ENCODE assay signal across 8 mouse cellular contexts in the genomic region with DNA sequence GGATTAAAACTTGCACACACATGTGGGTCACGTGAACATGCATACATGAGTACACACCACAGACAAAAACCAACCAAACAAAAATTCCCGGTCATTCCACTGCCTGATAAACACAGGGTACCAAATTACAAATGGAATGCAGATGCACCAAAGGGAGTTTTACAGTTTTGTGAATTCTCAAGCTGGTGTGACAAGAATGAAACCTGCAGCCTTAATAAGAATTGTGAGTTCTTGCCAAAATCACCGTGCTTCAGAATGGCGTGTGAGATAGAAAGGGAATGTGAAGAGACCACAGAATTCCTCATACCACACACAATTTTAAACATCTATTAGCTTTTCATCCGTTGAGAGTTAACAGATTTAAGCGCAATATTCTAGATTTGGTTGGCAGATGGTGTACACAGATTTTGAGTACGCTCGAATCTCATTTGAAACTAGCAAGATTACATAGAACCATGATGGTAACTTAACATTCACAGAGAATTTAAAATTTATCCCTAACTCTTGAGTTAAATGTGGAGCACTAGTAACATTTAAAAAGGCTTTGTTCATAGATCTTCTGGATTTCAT. TPM values are rescaled to one million over a fixed set of nuclear protein-coding genes. Genes with fewer than 3 reads are reported as not detected.
DNase-seq lines count a peak whose midpoint lies in the region; ATAC-seq and TF ChIP-seq lines count a peak whose summit lies in the region.

No protein-coding gene starts in this region.

- no peak for ATAC-seq in heart, embryonic 13.5 days (ENCODE audit: extremely low read depth, insufficient number of reproducible peaks, low FRiP score, low TSS enrichment)
- no peak for ATAC-seq in forebrain, embryonic 13.5 days
- ATAC-seq in liver, embryonic 14.5 days (ENCODE audit: insufficient read depth) = no peak
- ATAC-seq in monocyte, adult 5-6 weeks (replicated peaks; ENCODE audit: insufficient number of reproducible peaks, low FRiP score, low TSS enrichment, poor library complexity, severe bottlenecking) = no peak

- peak overlapping the region; percentile 68 for H3K4me2 ChIP-seq in heart, embryonic 13.5 days
- peak overlapping the region; percentile 90 for H3K4me2 ChIP-seq in forebrain, embryonic 13.5 days
- peak overlapping the region; percentile 92 for H3K4me2 ChIP-seq in liver, embryonic 14.5 days (ENCODE audit: low read depth)

- DNase-seq in heart, postnatal 25 days (ENCODE audit: low spot score) = no peak
- DNase-seq in ES-E14 (ENCODE audit: low read depth, low spot score) = no peak
- DNase-seq in liver, embryonic 14.5 days (ENCODE audit: low read depth in 3 of 3, low spot score in 3 of 3) = no peak
- DNase-seq in cerebellum, adult 11 months = no peak
- DNase-seq in urinary bladder, adult 2 months (ENCODE audit: low spot score) = no peak

- WGBS in heart, embryonic 13.5 days = 54% methylated on average over 8 of the region's 8 CpGs
- WGBS in forebrain, embryonic 13.5 days = 74% methylated on average over 8 of the region's 8 CpGs
- 63% methylated on average over 8 of the region's 8 CpGs for WGBS in liver, embryonic 14.5 days (ENCODE audit: insufficient replicate concordance)

- H3K27me3 ChIP-seq in heart, embryonic 13.5 days (replicated peaks) = no peaks in the 10 kb centered on the region
- H3K27me3 ChIP-seq in forebrain, embryonic 13.5 days = no peaks in the 10 kb centered on the region
- no peaks in the 10 kb centered on the region for H3K27me3 ChIP-seq in liver, embryonic 14.5 days (ENCODE audit: control insufficient read depth, insufficient read depth, low read length)

- no peak for TF ChIP-seq CTCF in liver, embryonic 14.5 days (IDR thresholded peaks at IDR 0.05; ENCODE audit: low read depth)

- in situ Hi-C loops in ES-E14 (cut with MboI; ENCODE audit: low sequenced_read_pairs in 2 of 2, unreplicated experiment in 2 of 2) = no loop called here

- no peaks in the 10 kb centered on the region for H3K36me3 ChIP-seq in heart, embryonic 13.5 days
- H3K36me3 ChIP-seq in ES-E14 (ENCODE audit: control insufficient read depth, insufficient read depth, low read length, poor library complexity, severe bottlenecking) = no peaks in the 10 kb centered on the region
- no peaks in the 10 kb centered on the region for H3K36me3 ChIP-seq in forebrain, embryonic 13.5 days (ENCODE audit: poor library complexity, severe bottlenecking)
- H3K36me3 ChIP-seq in liver, embryonic 14.5 days (replicated peaks; ENCODE audit: control insufficient read depth, insufficient read depth, low read depth) = no peaks in the 10 kb centered on the region; the same call in 1 of the 2 replicates

- peaks cover 35% of the 10 kb centered on the region for H3K4me1 ChIP-seq in heart, embryonic 13.5 days
- peaks cover 0 to 4% of the 10 kb centered on the region in 2 experiments; a peak in 1 of 4 replicates for H3K4me1 ChIP-seq in ES-E14 (ENCODE audit: control insufficient read depth in 2 of 2, insufficient read depth in 2 of 2, low read length in 2 of 2, poor library complexity in 1 of 2)
- H3K4me1 ChIP-seq in forebrain, embryonic 13.5 days = peaks cover 22% of the 10 kb centered on the region
- H3K4me1 ChIP-seq in liver, embryonic 14.5 days (replicated peaks; ENCODE audit: control insufficient read depth in 2 of 2, insufficient read depth in 2 of 2, low read length in 1 of 2) = peaks cover 9 to 21% of the 10 kb centered on the region in 2 experiments

- peak overlapping the region; percentile 100 for H3K9ac ChIP-seq in heart, embryonic 13.5 days
- no peak overlapping the region for H3K9ac ChIP-seq in ES-E14 (ENCODE audit: insufficient read depth, low read depth, low read length, poor library complexity, severe bottlenecking)
- peak overlapping the region; percentile 74; the same call in 1 of the 2 replicates for H3K9ac ChIP-seq in forebrain, embryonic 13.5 days
- peak overlapping the region; percentile 91 for H3K9ac ChIP-seq in liver, embryonic 14.5 days (replicated peaks)

- H3K9me3 ChIP-seq in heart, embryonic 13.5 days = no peaks in the 10 kb centered on the region
- no peaks in the 10 kb centered on the region for H3K9me3 ChIP-seq in ES-E14 (ENCODE audit: control insufficient read depth, insufficient read depth, low read depth, low read length)
- H3K9me3 ChIP-seq in forebrain, embryonic 13.5 days (replicated peaks) = no peaks in the 10 kb centered on the region
- H3K9me3 ChIP-seq in liver, embryonic 14.5 days (ENCODE audit: control insufficient read depth, low read length) = no peaks in the 10 kb centered on the region

- intact Hi-C loops in heart, postnatal 25 days (cut with DNase I) = loop anchor here (2.0 kb wide), 3 partner anchors 36 to 106 kb away; no protein-coding TSS in a partner anchor

- peak overlapping the region; percentile 99 for H3K27ac ChIP-seq in heart, embryonic 13.5 days (replicated peaks)
- H3K27ac ChIP-seq in ES-E14 (ENCODE audit: insufficient read depth, low read depth, low read length, poor library complexity, severe bottlenecking) = no peak overlapping the region; the same call in 1 of the 2 replicates
- peak overlapping the region; percentile 95; the same call in 1 of the 2 replicates for H3K27ac ChIP-seq in forebrain, embryonic 13.5 days
- H3K27ac ChIP-seq in liver, embryonic 14.5 days = peak overlapping the region; percentile 88

- H3K4me3 ChIP-seq in heart, embryonic 13.5 days = peak overlapping the region; percentile 98
- H3K4me3 ChIP-seq in ES-E14 (ENCODE audit: insufficient read depth in 1 of 2, low read depth in 1 of 2, low read length in 2 of 2, poor library complexity in 1 of 2, severe bottlenecking in 1 of 2) = peak overlapping the region; percentile 95 to 97; a peak in 3 of 4 replicates
- H3K4me3 ChIP-seq in forebrain, embryonic 13.5 days = peak overlapping the region; percentile 94
- H3K4me3 ChIP-seq in liver, embryonic 14.5 days (ENCODE audit: insufficient read depth in 1 of 2, low read depth in 2 of 2, low read length in 2 of 2) = peak overlapping the region; percentile 65 to 84

- TF ChIP-seq EP300 in liver, embryonic 14.5 days (IDR thresholded peaks at IDR 0.05; ENCODE audit: low read depth) = no peak

TF ChIP-seq in ES-E14, 5 proteins besides CTCF, POLR2A, EP300 and RAD21:
- TF ChIP-seq ZC3H11A (IDR thresholded peaks at IDR 0.05; ENCODE audit: borderline replicate concordance, low read depth, low read length) (no peak), HCFC1 (IDR thresholded peaks at IDR 0.05; ENCODE audit: borderline replicate concordance, insufficient read depth, low read length) (no peak), MAFK (IDR thresholded peaks at IDR 0.05; ENCODE audit: insufficient read depth, low read depth, low read length) (0 out of 2 replicates have a peak, but pooled peaks have one; percentile 2)

RNA-seq across cellular contexts. Expression of gene Picalm, which starts 1.3 kb away (rescaled TPM):
- 29.1 and 31.0 TPM in 2 replicates for polyA plus RNA-seq in heart, embryonic 13.5 days (2015; fragmentation: Nextera tagmentation; extraction: Ambion mirVana)
- total RNA-seq in heart, postnatal 25 days (2021) = 100 to 1,000 TPM; 116 to 126 TPM
- total RNA-seq in ES-E14 (2012; rRNA removed) = 86.2 and 125 TPM in 2 replicates
- 36.6 and 40.9 TPM in 2 replicates for polyA plus RNA-seq in forebrain, embryonic 13.5 days (2015; fragmentation: Nextera tagmentation; extraction: Ambion mirVana)
- 97.1 and 138 TPM in 2 replicates for polyA plus RNA-seq in liver, embryonic 14.5 days (2012; rRNA removed)
- polyA plus RNA-seq in liver, embryonic 14.5 days (2014; fragmentation: Nextera tagmentation; extraction: Ambion mirVana) = 61.5 and 63.2 TPM in 2 replicates
- total RNA-seq in monocyte, adult 5-6 weeks (2017) = 450 to 531 TPM (median 492 TPM) in 3 replicates
- polyA plus RNA-seq in urinary bladder, adult 2 months (2012; rRNA removed) = 148 and 156 TPM in 2 replicates
